Mouse (Mus musculus) G1E (cell line): ENCODE results near the gene Slc44a5. TPM values are rescaled to one million over a fixed set of nuclear protein-coding genes. Genes with fewer than 3 reads are reported as not detected.

ENCODE experiments used
- ATAC-seq: 2 replicates; pipeline ENCODE4 v1.8.0; 2016; ENCODE audit warnings: mild to moderate bottlenecking; ENCODE audit not compliant: insufficient number of reproducible peaks, poor library complexity, low FRiP score, severe bottlenecking; ENCODE audit errors: extremely low read depth
- DNase-seq: peaks from one replicate; pipeline ENCODE4 v3.0.0; 2012; ENCODE audit warnings: low spot score
- H3K27me3 ChIP-seq: 2 replicates; pipeline ENCODE4 v1.6.1; 2012; ENCODE audit warnings: mild to moderate bottlenecking, low read length, inconsistent platforms; ENCODE audit not compliant: insufficient read depth
- H3K36me3 ChIP-seq: replicated peaks from 2 replicates; pipeline ENCODE3; 2012; ENCODE audit warnings: mild to moderate bottlenecking, inconsistent platforms
- H3K4me1 ChIP-seq: 2 replicates; pipeline ENCODE4 v1.6.1; 2012; ENCODE audit warnings: low read depth, low read length, inconsistent platforms, mixed read lengths; ENCODE audit not compliant: insufficient read depth
- H3K4me3 ChIP-seq: 2 replicates; pipeline ENCODE4 v1.5.1; 2012; ENCODE audit warnings: low read depth, mild to moderate bottlenecking, inconsistent platforms, low read length, moderate library complexity, mixed read lengths
- H3K9me3 ChIP-seq: replicated peaks from 2 replicates; pipeline ENCODE4 v1.6.1; 2012; ENCODE audit warnings: inconsistent platforms
- CTCF ChIP-seq: IDR thresholded peaks from 2 replicates; pipeline ENCODE4 v1.5.1; 2012; ENCODE audit warnings: low read depth, low read length, inconsistent platforms, mixed read lengths
- GATA1 ChIP-seq: IDR thresholded peaks from 2 replicates; pipeline ENCODE4 v1.6.1; 2012; ENCODE audit warnings: borderline replicate concordance, low read length, inconsistent platforms, mixed read lengths
- GATA2 ChIP-seq: IDR thresholded peaks from 2 replicates; pipeline ENCODE4 v1.6.1; 2012; ENCODE audit warnings: low read depth, low read length, inconsistent platforms, borderline replicate concordance
- POLR2AphosphoS5 ChIP-seq: IDR thresholded peaks from 2 replicates; pipeline ENCODE4 v1.6.1; 2012; ENCODE audit warnings: low read depth, low read length, inconsistent platforms; ENCODE audit not compliant: insufficient replicate concordance
- TAL1 ChIP-seq: conservative IDR thresholded peaks from 2 replicates; pipeline ENCODE4 v1.6.1; 2012; ENCODE audit warnings: low read depth, low read length, inconsistent platforms, mixed read lengths
- polyA plus RNA-seq: library from polyadenylated mRNA; stranded (reverse); fragments of >175 nt; gene quantifications from 2 replicates; pipeline ENCODE4 v1.2.3, GENCODE M21; 2012
- total RNA-seq, 2 experiments: library from RNA; stranded (forward) in 1 of 2; stranded (reverse) in 1 of 2; fragments of 200-1000 nt in 1 of 2; fragments of >200 nt in 1 of 2; fragmentation: Nextera tagmentation in 1 of 2; gene quantifications; 2 replicates each; pipeline ENCODE4 v1.2.3; 2014 to 2017

Slc44a5 gene
- total RNA-seq (2014; fragmentation: Nextera tagmentation) (not detected in 2 replicates), total RNA-seq (2017) (0.16 and 0.23 TPM in 2 replicates), polyA plus RNA-seq (not detected in 2 replicates)

GRCm38 (mm10) chr3:153973171-153973948 lies at the start of gene Slc44a5:
TSS of gene Slc44a5 (plus strand) at chr3:153973436.
- Histone ChIP-seq H3K4me3 (no peak within 1 kb of the TSS), H3K27me3 (peaks cover 3% of the 10 kb centered on the region; the same call in 1 of the 2 replicates), H3K9me3 (0 out of 2 replicates have a peak, but pooled peaks cover 2% of the 10 kb centered on the region), H3K4me1 (no peaks in the 10 kb centered on the region), H3K36me3 (no peaks in the 10 kb centered on the region)
- DNase-seq (no peak), ATAC-seq (no peak)
- TF ChIP-seq POLR2AphosphoS5 = no peak
- no peak for TF ChIP-seq TAL1
- TF ChIP-seq GATA1 = no peak
- TF ChIP-seq GATA2 = no peak
- no peak for TF ChIP-seq CTCF

- Histone ChIP-seq H3K9me3 (no peaks in the 10 kb centered on the region), H3K4me1 (no peaks in the 10 kb centered on the region), H3K27me3 (no peaks in the 10 kb centered on the region), H3K36me3 (peaks cover 70% of the 10 kb centered on the region), H3K4me3 (no peak overlapping the region)
- TF ChIP-seq CTCF (no peak), GATA1 (no peak), POLR2AphosphoS5 (no peak), GATA2 (no peak), TAL1 (no peak)
- no peak for ATAC-seq
- DNase-seq = no peak
Observed at GRCm38 (mm10) chr3:153926333-153926732, 46.9 kb upstream of the Slc44a5 start.

- no peaks in the 10 kb centered on the region for H3K27me3 ChIP-seq
- no peaks in the 10 kb centered on the region; the same call in 1 of the 2 replicates for H3K4me1 ChIP-seq
- H3K4me3 ChIP-seq = no peak overlapping the region
- DNase-seq = no peak
- H3K9me3 ChIP-seq = no peaks in the 10 kb centered on the region
- ATAC-seq = no peak
- peaks cover 82% of the 10 kb centered on the region for H3K36me3 ChIP-seq
- TF ChIP-seq GATA2 = no peak
- no peak for TF ChIP-seq POLR2AphosphoS5
- TF ChIP-seq CTCF = no peak
- TF ChIP-seq GATA1 = no peak
- no peak for TF ChIP-seq TAL1
Observed at GRCm38 (mm10) chr3:153929526-153929925, 43.7 kb upstream of the Slc44a5 start.

GRCm38 (mm10) chr3:153932461-153932860 lies 40.8 kb upstream of the Slc44a5 start:
- Histone ChIP-seq H3K4me1 (peaks cover 3% of the 10 kb centered on the region), H3K4me3 (no peak overlapping the region), H3K36me3 (peaks cover 85% of the 10 kb centered on the region), H3K27me3 (no peaks in the 10 kb centered on the region), H3K9me3 (no peaks in the 10 kb centered on the region)
- no peak for ATAC-seq
- no peak for DNase-seq
- TF ChIP-seq TAL1 (no peak), POLR2AphosphoS5 (no peak), GATA2 (no peak), GATA1 (no peak), CTCF (no peak)

GRCm38 (mm10) chr3:153935878-153936277 lies 37.4 kb upstream of the Slc44a5 start:
- no peak for ATAC-seq

GRCm38 (mm10) chr3:153937116-153937810 lies 36.0 kb upstream of the Slc44a5 start:
- ATAC-seq = no peak
- no peak overlapping the region for H3K4me3 ChIP-seq
- peaks cover 92% of the 10 kb centered on the region for H3K36me3 ChIP-seq
- H3K27me3 ChIP-seq = no peaks in the 10 kb centered on the region
- DNase-seq = no peak
- no peaks in the 10 kb centered on the region for H3K9me3 ChIP-seq
- H3K4me1 ChIP-seq = peaks cover 9% of the 10 kb centered on the region
- TF ChIP-seq CTCF = no peak
- TF ChIP-seq GATA2 = no peak
- TF ChIP-seq TAL1 = no peak
- TF ChIP-seq GATA1 = no peak
- no peak for TF ChIP-seq POLR2AphosphoS5

More at GRCm38 (mm10) chr3:153935878-153936277, 37.4 kb upstream of the Slc44a5 start:
- H3K36me3 ChIP-seq = peaks cover 92% of the 10 kb centered on the region
- TF ChIP-seq GATA2 (no peak), GATA1 (no peak), POLR2AphosphoS5 (no peak), TAL1 (no peak), CTCF (no peak)
- DNase-seq = no peak
- no peaks in the 10 kb centered on the region for H3K9me3 ChIP-seq
- H3K4me1 ChIP-seq = peaks cover 3% of the 10 kb centered on the region
- H3K27me3 ChIP-seq = no peaks in the 10 kb centered on the region
- H3K4me3 ChIP-seq = no peak overlapping the region
